Mouse (Mus musculus): ENCODE measurements around the gene Ccdc14.
"Not testable (repeated sequence)": the region's sequence is repeated elsewhere in the genome, so short reads cannot be mapped to it uniquely, and the experiment has no call there.

The Ccdc14 gene

GRCm38 (mm10) chr16:34690334-34691144 lies at the start of gene Ccdc14:
Gene Ccdc14, plus strand, starts transcription at chr16:34690616.
- DNase-seq (ENCODE audit: low read depth) = peak; percentile 93

- DNase-seq (ENCODE audit: low read depth) = no peak
Observed at GRCm38 (mm10) chr16:34643511-34644259, 46.7 kb upstream of the Ccdc14 start.

GRCm38 (mm10) chr16:34649621-34650020 lies 40.8 kb upstream of the Ccdc14 start, which contains the start of gene Ropn1:
Gene Ropn1, plus strand, starts transcription at chr16:34649921.
- no peak for DNase-seq (ENCODE audit: low read depth)

GRCm38 (mm10) chr16:34653023-34653422 lies 37.4 kb upstream of the Ccdc14 start:
- DNase-seq (ENCODE audit: low read depth) = no peak

GRCm38 (mm10) chr16:34657566-34657965 lies 32.9 kb upstream of the Ccdc14 start:
- DNase-seq (ENCODE audit: low read depth) = not testable (repeated sequence)

GRCm38 (mm10) chr16:34657983-34658382 lies 32.4 kb upstream of the Ccdc14 start:
- no peak for DNase-seq (ENCODE audit: low read depth)

- no peak for DNase-seq (ENCODE audit: low read depth)
Observed at GRCm38 (mm10) chr16:34658388-34658787, 32.0 kb upstream of the Ccdc14 start.

- no peak for DNase-seq (ENCODE audit: low read depth)
Observed at GRCm38 (mm10) chr16:34664553-34664952, 25.9 kb upstream of the Ccdc14 start.

GRCm38 (mm10) chr16:34667031-34667726 lies 23.2 kb upstream of the Ccdc14 start:
- DNase-seq (ENCODE audit: low read depth) = peak; percentile 83

- DNase-seq (ENCODE audit: low read depth) = no peak
Observed at GRCm38 (mm10) chr16:34668341-34668740, 22.1 kb upstream of the Ccdc14 start.

GRCm38 (mm10) chr16:34671966-34672365 lies 18.4 kb upstream of the Ccdc14 start:
- no peak for DNase-seq (ENCODE audit: low read depth)

- no peak for DNase-seq (ENCODE audit: low read depth)
Observed at GRCm38 (mm10) chr16:34672822-34673221, 17.6 kb upstream of the Ccdc14 start.

- no peak for DNase-seq (ENCODE audit: low read depth)
Observed at GRCm38 (mm10) chr16:34674365-34674764, 16.1 kb upstream of the Ccdc14 start.

- no peak for DNase-seq (ENCODE audit: low read depth)
Observed at GRCm38 (mm10) chr16:34681823-34682222, 8.6 kb upstream of the Ccdc14 start.

- DNase-seq (ENCODE audit: low read depth) = no peak
Observed at GRCm38 (mm10) chr16:34689879-34690278, 537 bp upstream of the Ccdc14 start.

- peak; percentile 45 for DNase-seq (ENCODE audit: low read depth)
Observed at GRCm38 (mm10) chr16:34691156-34691555, 740 bp downstream of the Ccdc14 start.

GRCm38 (mm10) chr16:34694477-34694876 lies 4.1 kb downstream of the Ccdc14 start:
- DNase-seq (ENCODE audit: low read depth) = no peak

GRCm38 (mm10) chr16:34698721-34699120 lies 8.3 kb downstream of the Ccdc14 start:
- DNase-seq (ENCODE audit: low read depth) = not testable (repeated sequence)

- DNase-seq (ENCODE audit: low read depth) = peak; percentile 80
Observed at GRCm38 (mm10) chr16:34700165-34700827, 9.9 kb downstream of the Ccdc14 start.

GRCm38 (mm10) chr16:34700828-34701216 lies 10.4 kb downstream of the Ccdc14 start:
- DNase-seq (ENCODE audit: low read depth) = no peak

- no peak for DNase-seq (ENCODE audit: low read depth)
Observed at GRCm38 (mm10) chr16:34706019-34706418, 15.6 kb downstream of the Ccdc14 start.

- DNase-seq (ENCODE audit: low read depth) = no peak
Observed at GRCm38 (mm10) chr16:34706487-34706946, 16.1 kb downstream of the Ccdc14 start.

Measured in induced T-regulatory cell, adult 2 months (primary cell).